Mouse (Mus musculus): Measurements from ENCODE around the gene Eid3.

- TF ChIP-seq CTCF (IDR thresholded peaks at IDR 0.05; ENCODE audit: low read depth) (no peak), EP300 (IDR thresholded peaks at IDR 0.05; ENCODE audit: low read depth) (no peak)
Observed at GRCm38 (mm10) chr10:82863827-82864226, 2.6 kb upstream of the Eid3 start.

Data from heart, postnatal 0 days (tissue).